Mouse (Mus musculus) lung, adult 10 weeks (tissue): Measurements from ENCODE around the gene Ift57. TPM values are rescaled to one million over a fixed set of nuclear protein-coding genes. Genes with fewer than 3 reads are reported as not detected.

Source experiments
- polyA plus RNA-seq: library from polyadenylated mRNA; stranded (reverse); fragments of 350-450 nt; fragmentation: Illumina TruSeq; extraction: RNeasy Lipid Tissue Mini Kit (QIAGEN cat#74804); gene quantifications from one replicate; pipeline ENCODE4 v1.2.3, GENCODE M21; 2014; ENCODE audit warnings: low read depth, low replicate concordance; ENCODE audit not compliant: insufficient read depth

Gene Ift57
- polyA plus RNA-seq, result 19.6 TPM

DNA sequence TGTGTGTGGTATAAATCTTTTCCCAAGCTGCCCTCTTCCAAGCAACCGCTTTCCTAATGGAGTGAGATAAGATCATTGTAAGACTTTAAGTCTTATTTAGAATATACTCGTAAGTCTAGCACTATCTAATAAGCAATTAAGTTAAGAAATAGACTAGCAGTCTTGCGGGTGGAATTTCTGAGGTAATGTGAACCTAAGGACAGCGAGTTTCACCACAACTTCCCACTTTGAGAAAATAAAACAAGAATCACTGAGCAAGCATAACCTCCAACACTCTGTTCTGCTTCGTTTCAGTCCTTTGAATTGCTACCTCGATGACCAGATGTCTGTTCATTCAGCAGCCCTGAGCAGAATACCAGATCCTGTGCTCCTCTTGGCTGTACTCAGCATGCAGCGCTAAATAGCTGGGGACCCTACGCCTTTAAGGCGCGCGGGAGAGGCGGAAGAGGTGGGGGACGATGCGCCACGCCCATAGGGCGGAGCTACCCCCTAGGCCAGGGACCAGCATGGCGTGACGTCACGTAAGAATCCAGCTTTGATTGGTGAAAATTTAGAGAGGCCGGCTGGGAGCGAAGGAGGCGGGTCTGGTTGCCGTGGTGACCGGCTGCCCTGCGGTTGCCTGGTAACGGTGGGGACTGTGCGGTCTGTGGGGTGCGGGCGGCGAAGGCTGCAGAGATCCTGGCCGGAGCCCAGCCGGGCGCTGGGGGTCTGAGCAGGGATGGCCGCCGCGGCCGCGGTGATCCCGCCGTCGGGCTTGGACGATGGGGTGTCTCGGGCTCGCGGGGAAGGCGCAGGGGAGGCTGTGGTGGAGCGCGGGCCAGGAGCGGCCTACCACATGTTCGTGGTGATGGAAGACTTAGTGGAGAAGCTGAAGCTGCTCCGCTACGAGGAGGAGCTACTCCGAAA lies at the start of gene Ift57:
TSS of gene Ift57 (plus strand) at position 614 of the 906 bp plus-strand sequence.

DNA sequence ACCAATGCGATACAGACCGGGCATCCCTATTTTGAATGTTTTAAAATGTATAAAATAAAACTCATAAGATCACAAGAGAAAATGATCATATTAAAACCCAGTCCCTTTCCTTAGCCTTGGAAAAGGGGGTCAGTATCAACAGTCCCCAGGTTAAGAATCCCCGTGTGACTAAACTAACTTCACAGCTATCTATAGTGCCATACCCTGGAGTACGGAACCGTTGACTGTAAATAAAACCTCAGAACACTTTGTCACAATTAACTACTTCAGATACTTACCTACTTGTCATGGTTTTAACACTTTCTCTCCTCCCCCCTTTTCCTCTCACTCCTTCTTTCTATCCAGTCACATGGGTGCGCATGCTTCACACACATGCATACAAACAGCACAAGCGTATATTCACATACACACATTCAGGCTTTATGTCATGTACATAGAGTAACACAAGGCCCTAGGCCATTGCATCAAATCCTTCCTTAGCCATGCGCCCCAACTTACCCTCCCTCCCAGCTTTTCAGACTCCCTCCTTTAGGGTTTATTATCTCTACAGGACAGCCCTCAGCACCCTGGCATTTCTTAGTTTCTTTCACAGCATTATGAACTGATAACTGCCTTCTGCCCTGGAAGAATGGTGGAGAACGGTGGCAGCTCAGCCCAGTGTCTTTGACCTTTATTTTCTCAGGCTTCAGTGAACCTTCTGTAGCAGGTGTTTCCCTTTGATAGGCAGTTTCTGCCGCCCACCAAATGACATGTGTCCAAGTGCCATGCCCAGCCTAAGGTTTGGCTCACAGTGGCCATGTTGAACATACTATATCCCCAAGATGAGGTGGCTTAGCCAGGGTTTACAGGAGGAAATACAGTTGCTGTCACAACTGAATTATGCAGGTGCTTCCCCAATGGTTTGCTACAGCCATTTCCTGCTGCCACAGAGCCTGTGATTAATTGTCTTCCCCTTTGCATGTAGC lies 100.8 kb downstream of the Ift57 start, which contains the start of gene Cd47:
TSS of gene Cd47 (plus strand) at position 937 of the 965 bp plus-strand sequence.

Other genes starting within 250 kb of the Ift57 start
- 91.3 TPM for gene Cd47, start 101.3 kb downstream of the Ift57 start, polyA plus RNA-seq